In genomic region chr10:99552836-99553540, GRCm38 (mm10) we compare ENCODE assay signal across 15 mouse cellular contexts.
A peak's percentile ranks its signal among the peaks of the same experiment; 100 is the strongest.
DNase-seq lines count a peak whose midpoint lies in the region; ATAC-seq lines count a peak whose summit lies in the region.
"Had no signal": no experiment of that assay in that cellular context is flagged by ENCODE, and none has a peak within 500 bp of the region (broad histone marks: within the 10 kb centered on the region; RNA-seq: fewer than 3 reads in every experiment).

No protein-coding gene starts in this region.

- peak; percentile 47 to 61 for DNase-seq in cerebellum, postnatal 10 days
- no peak for DNase-seq in cerebellum, postnatal 36 days
- DNase-seq in kidney, postnatal 36 days: no peak
- peak; percentile 59 to 80 for DNase-seq in right cerebral cortex, postnatal 10 days (ENCODE audit: low spot score in 2 of 2)
- DNase-seq in right cerebral cortex, postnatal 25 days: no peak
- DNase-seq in telencephalon, adult 2 months (ENCODE audit: low read depth, low spot score): peak; percentile 69
- no peak for DNase-seq in kidney, adult 18-20 months
- DNase-seq: adrenal gland, postnatal 10 days; cerebellum, adult 11 months; kidney, adult 11 months; liver, embryonic 13.5 days; lung, postnatal 10 days had no signal

- H3K9ac ChIP-seq in kidney, embryonic 15.5 days: no peak overlapping the region
- H3K9ac ChIP-seq: liver, embryonic 13.5 days had no signal

- no peaks in the 10 kb centered on the region for H3K36me3 ChIP-seq in kidney, embryonic 15.5 days
- H3K36me3 ChIP-seq: heart, embryonic 10.5 days; liver, embryonic 13.5 days; midbrain, embryonic 10.5 days had no signal

- peaks cover 28% of the 10 kb centered on the region for H3K4me1 ChIP-seq in kidney, embryonic 15.5 days
- H3K4me1 ChIP-seq: liver, embryonic 13.5 days had no signal

- no peak overlapping the region for H3K4me3 ChIP-seq in kidney, embryonic 15.5 days (replicated peaks)
- H3K4me3 ChIP-seq: heart, embryonic 10.5 days; liver, embryonic 13.5 days; midbrain, embryonic 10.5 days had no signal

- 72% methylated on average over 12 of the region's 12 CpGs for WGBS in kidney, embryonic 15.5 days

- H3K27ac ChIP-seq in kidney, embryonic 15.5 days: no peak overlapping the region
- H3K27ac ChIP-seq: heart, embryonic 10.5 days; liver, embryonic 13.5 days; midbrain, embryonic 10.5 days had no signal

- peak; percentile 57 for ATAC-seq in kidney, embryonic 15.5 days (replicated peaks; ENCODE audit: low FRiP score)

- H3K9me3 ChIP-seq in kidney, embryonic 15.5 days (replicated peaks): no peaks in the 10 kb centered on the region
- H3K9me3 ChIP-seq: heart, embryonic 10.5 days; liver, embryonic 13.5 days; midbrain, embryonic 10.5 days had no signal

- no peaks in the 10 kb centered on the region for H3K27me3 ChIP-seq in kidney, embryonic 15.5 days
- H3K27me3 ChIP-seq: liver, embryonic 13.5 days had no signal

- no peak overlapping the region for H3K4me2 ChIP-seq in kidney, embryonic 15.5 days
- H3K4me2 ChIP-seq: liver, embryonic 13.5 days had no signal

Comparison
In these comparisons a context has a peak if more than half of its experiments do, and no peak if none do; other contexts are left out.
1. DNase-seq: peak in cerebellum, postnatal 10 days (2 of 2), right cerebral cortex, postnatal 10 days (2 of 2) and telencephalon, adult 2 months (single experiment); none in cerebellum, postnatal 36 days (0 of 2), kidney, postnatal 36 days (0 of 2), right cerebral cortex, postnatal 25 days (single experiment) and kidney, adult 18-20 months (single experiment).